Mouse (Mus musculus): Measurements from ENCODE around the gene Stra6.

Gene Stra6

DNA sequence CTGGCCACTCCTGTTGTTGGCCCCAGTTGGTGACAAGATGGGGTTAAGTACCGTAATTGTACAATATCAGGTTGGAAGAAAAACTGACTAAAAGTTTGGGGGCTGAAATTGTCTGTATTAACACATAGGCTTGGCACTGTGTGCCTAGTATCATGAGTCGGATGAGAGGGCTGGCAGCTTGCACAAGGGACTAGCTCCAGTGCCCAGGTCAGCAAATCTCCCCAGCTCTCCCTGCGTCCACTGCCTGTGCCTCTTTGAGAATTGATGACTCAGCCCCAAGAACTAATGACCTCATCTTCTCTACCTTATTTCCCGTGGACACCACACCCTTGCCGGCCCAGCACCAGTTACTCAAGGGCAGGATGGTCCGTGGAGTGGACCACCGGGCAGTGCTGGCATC is 13.7 kb upstream of the Stra6 start:
- DNase-seq (ENCODE audit: low spot score): no peak

DNA sequence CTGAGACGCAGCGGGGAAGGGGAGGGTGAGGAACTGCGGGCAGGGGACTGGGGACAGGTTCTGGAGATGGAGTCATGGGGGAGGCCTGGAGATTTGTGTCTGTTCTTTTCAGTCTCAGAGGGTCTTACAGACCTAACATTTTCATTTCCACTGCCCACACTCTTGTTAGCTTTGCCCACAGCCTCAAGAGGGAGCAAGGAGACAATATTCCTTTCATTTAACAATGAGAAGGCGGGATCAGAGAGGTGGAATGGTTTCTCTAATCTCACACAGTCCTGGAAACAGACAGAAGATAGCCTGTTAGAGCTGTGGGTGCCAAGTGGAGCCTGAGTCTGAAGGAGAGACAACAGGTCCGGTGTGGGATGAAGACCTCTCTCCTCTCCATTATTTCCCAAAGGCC is 11.7 kb upstream of the Stra6 start:
- no peak for DNase-seq (ENCODE audit: low spot score)

DNA sequence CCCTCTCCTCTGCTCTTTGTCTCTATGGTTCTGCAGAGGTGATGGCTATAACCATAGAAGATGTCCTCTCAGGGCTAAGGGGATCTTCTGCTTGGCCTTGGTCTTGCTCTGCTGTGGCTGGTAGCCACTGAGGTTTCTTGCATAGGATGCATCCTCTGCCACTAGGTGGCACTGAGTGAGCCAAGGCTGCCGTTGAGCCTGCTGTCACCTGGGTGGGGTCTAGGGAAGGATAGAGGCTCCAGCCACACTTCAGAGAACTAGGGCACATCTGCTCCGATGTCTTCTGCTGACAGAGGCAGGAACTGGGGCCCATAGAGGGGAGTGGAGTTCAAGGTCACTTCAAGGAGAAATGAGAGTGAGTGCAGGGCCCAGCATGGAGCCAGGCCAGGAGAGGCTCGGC is 10.5 kb upstream of the Stra6 start:
- DNase-seq (ENCODE audit: low spot score): peak; percentile 35

DNA sequence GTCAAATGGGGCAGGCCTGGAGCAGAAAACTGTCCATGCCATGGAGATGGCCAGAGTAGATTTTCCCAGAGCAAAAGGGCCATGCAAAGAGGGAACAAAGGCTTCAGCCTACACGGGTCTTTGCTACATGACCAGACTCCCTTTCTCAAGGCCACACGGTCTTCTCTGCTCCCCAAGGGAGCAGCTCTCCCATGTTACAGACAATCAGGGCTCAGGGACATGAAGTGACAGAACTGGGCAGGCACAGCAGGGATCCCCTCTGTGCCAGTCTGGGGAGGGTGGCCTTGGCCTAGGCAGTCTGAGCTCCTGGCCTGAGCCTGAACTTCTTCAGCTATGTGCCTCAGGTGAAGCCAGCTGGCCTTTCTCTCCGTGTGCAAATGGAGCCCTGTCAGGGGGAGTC is 10.0 kb upstream of the Stra6 start:
- no peak for DNase-seq (ENCODE audit: low spot score)

DNA sequence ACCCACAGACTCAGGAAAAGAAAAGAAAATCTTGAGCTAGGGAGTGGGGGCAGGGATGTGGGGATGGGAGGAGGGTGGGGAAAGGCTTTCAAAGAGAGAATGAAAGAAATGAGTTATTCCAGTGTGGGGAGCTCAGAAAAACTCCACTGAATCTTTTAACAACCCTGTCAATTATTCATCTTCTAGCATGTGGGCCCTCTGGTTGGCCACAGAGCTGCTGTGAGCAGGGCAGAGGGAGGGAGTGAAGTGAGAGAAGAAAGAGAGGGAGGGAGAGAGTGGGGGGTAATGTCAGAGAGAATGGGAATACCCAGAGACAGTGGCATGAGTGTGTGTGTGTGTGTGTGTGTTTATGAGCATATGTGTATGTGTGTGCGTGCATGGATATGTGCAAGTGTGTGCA is 9.6 kb upstream of the Stra6 start:
- DNase-seq (ENCODE audit: low spot score): no peak

DNA sequence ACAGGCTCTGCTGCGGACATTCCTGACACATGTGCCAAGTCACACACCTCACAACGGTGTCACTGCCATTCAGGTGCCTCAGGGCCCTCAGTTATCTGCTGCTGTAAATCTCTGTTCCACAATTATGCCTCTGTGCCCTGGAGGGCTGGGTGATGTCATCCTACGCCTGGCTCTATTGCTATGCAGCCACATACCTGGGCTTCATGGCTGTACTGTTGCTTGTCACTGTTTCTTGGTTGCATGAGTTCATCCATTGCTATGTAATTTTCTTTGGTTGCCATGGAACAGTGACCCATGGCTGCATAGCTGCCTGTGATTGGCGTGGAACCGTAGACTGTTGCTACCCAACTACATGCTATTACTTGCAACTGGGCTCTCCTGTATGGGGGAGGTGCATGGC is 7.9 kb upstream of the Stra6 start:
- no peak for DNase-seq (ENCODE audit: low spot score)

DNA sequence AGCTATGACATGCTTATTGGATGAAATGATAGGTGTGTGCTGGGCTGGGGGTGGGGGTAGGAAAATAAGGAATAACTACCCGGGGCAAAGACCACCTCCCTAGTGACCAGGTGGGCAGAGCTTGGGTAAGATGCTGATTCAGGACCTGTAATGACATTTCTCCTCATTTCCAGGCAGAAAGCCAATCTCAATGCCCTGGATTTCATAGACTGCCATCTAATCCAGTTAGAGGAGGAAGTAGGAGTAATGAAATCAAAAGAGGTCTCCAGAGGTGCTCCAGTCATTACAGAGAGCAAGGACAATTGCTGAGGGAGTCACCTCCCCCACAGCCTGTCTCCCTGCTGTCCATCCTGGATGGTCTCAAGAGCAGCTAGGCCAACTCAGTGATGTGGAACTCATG is 3.7 kb upstream of the Stra6 start:
- DNase-seq (ENCODE audit: low spot score): no peak

DNA sequence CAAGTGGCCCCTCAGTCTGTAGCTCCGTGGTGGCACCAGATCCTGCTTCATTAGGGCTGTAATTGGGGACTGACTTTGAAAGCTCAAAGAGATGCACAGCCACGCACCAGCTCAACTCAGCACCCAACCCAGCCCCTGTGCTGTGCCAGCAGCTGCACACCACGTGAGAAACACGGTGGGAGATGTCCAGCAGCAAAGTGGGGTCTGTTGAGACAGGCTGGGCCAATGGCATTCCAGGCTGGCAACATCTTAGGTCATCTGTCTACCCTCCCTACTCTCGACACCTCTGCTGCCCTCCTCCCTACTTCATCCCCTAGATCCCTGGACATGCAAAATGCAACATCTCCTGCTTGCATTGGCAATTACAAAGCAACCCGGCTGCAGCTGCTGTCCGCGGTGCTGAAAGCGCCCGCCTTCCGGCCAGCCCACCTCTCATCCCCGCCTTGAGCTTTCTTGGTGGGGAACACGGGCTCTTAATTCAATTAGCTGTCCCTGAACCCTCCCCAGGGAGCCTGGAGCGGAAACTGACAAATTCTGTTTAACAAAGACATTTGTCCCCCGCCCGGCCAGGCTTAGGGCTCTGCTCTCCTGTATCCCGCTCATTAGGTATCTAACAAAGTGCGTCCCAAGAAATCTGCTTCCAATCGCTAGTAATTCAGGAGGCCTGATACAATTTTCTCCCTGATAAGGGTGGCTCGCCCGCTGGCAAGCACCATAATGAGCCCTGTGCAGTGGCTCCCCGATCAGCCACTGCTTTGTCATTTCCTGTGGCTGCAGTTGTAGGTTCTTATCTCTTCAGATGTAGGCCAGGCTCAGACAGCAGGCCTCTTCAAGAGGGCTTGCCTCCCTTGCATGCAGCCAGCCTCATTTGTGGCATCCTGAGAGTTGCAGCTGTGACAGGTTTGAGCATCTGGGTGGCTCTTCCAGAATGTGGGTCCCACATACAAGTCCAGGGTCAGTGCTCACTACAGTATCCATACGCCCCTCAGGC is 2.6 kb upstream of the Stra6 start:
- peak; percentile 61 for DNase-seq (ENCODE audit: low spot score)

DNA sequence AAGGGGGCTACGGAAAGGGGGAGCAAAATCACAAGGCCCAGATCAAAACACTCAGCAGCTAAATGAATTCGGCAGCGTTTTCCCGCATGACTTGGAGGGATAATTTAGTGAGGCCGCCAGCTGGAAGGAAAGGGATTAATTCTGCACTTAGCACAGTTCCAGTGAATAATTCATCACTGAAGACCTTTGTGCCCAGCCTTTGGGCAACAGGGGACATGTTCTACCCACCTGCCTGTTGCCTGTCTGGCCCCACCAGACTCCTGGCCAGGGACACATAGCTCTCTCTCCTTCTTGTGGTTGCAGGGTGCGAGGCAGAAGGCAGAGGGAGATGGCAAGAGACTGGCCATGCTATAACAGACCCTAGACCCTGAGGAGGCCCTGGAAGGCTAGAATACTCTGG is 1.9 kb downstream of the Stra6 start:
- no peak for DNase-seq (ENCODE audit: low spot score)

DNA sequence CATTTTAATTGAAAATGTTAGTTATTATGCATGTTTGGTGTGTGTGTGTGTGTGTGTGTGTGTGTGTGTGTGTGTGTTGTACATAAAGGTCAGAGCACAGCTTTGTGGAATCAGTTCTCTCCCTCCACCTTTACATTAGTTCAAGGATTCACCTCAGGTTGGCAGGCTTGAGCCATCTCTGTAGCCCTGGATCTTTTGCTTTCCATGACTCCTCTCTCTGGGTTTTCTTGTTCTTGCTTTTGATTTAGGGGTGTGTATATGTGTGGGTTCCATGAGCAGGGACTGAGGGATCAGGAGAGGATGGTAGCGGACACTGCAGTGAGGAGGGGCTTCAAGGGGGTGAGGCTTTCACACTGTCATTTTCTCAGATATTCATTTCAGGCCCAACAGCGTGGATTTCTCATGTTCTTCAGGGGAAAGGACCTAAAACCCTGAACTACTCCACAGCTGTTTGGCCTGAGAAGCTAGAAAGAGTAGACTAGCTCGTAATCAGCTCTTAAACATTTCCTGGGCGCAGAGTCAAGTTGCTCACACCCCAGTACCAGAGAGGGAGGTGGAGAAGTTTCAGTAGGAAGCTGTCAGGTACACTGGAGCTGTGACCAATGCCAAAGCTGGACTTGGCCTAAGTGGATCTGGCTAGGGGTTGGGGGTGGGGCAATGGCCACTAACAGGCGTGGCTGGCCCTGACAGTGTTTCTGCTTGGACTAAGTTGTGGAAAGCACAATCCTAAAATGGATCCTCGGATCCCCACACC is 2.6 kb downstream of the Stra6 start:
- DNase-seq (ENCODE audit: low spot score): no peak

DNA sequence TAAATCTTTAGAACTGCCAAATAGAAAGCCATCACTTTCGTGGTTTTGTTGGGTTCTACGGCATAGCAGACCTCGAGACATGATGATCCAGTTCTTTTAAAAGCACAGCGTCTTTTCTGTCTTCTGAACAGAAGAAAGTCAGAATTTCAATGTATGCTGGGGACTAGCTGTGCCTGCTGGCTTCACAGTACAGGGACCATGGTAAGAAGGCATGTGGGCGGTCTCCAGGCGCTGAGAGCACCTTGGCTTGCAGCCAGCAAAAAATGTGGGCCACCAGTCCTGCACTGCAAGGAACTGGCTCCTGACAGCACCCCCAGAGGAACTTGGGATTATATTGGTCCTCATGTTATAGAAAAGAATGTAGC is 3.1 kb downstream of the Stra6 start:
- no peak for DNase-seq (ENCODE audit: low spot score)

DNA sequence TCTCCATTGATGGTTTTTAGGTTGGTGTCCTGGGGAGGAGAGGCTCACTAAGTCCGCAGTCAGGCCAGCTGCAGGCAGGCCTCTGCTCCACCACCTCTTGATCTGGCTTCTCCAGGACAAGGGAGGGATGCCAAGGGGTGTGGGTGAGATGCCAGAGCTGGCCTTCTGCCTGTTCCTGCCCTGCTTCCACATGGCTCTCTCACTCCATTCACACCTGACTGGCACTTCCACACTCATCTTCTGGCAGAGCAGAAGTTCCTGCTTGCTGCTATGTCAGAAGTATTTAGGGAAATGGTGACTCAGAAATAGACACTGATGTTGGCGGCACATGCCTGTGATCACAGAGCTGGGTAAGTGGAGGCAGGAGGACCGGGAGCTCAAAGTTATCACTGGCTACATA is 4.0 kb downstream of the Stra6 start:
- DNase-seq (ENCODE audit: low spot score): no peak

DNA sequence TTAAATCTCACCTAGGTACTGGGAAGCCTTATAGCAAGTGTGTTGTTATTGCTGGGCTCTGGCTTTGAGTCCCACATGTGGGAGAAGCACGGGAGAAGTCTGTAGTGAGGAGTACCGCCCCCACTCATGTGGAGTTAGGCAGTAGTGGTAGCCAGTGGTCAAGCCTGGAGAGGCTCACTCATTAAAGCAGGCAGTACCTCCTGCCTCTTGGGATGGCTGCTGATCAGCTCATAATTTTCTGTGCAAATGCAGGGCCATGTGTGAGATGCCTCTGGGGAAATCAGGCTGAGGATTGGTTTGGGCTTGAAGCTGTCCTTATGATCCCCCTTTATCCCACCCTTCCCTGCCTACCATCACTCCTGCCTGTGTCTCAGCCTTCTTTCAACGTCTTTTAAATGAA is 11.0 kb downstream of the Stra6 start:
- DNase-seq (ENCODE audit: low spot score): no peak

DNA sequence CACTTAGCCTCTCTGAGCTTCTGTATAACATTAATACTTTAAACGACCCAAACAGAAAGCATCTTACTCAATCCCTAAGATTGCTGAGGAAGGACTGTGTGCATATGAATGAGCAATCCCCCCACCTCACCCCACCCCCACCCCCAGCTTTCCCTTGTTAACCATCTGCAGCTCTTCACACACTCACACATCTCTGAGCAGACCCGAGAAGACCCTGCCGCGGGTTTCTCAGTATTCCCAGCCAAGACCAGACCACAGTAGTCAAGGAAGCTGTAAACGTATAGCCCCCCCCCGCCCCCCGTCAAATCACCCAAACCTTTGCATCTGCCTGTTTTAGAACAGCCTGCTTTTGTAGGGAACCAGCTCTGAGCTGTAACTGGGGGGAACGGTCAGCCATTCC is 21.0 kb downstream of the Stra6 start:
- no peak for DNase-seq (ENCODE audit: low spot score)

DNA sequence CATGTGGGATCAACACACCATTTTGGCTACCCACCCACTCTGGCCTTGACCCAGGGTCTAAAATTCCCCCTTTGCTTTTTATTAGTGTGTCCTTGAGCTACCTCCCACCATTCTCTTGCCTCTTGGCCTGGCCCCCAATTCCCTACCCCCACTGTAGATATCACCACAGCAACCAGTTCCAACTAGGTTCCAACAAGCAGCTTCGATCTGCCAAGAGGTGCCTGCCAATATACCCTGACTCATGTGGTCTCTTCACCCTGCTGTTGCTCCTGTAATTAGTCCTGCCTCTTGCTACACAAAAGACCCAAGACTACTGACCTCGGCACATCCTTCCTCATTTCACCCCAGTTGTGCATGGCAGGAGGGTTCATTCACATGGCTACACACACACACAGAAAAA is 21.5 kb downstream of the Stra6 start:
- no peak for DNase-seq (ENCODE audit: low spot score)

DNA sequence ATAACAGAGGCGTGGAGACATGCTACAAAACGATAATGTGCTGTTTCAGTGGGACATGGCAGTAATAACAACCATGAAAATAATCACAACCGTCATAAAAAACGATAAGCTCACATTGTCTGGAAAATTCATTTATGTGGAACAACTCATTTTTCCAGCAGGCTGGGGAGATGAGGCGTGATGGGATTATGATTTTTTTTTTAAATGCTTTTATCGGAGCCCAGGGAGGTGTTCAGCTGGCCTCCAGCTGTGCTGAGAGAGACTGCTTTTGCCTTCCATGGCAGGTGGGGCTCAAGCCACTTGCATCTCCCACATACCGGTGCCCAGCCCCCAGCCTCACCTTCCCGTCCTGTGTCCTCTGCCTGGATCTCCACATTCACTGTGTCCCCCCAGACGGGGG is 22.6 kb downstream of the Stra6 start:
- DNase-seq (ENCODE audit: low spot score): no peak

DNA sequence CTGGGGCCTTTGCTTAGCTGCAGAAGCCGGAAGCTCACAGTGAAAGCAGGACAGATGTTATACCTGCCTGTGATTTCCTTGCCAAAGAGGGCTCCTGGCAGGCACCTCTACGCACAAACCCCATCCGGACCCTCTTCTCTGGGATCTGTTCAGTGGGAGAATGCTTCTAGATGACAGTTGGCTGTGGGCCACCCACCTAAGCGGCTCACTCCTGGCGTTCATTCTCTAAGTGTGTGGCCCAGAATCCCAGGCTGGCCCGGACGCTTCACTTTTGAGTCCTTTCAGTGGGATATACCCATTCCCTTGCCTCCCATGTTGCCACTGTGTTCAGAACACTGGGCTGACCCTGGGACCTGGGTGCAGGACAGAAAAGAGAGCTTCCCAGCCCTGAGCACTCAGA is 23.3 kb downstream of the Stra6 start:
- DNase-seq (ENCODE audit: low spot score): no peak

DNA sequence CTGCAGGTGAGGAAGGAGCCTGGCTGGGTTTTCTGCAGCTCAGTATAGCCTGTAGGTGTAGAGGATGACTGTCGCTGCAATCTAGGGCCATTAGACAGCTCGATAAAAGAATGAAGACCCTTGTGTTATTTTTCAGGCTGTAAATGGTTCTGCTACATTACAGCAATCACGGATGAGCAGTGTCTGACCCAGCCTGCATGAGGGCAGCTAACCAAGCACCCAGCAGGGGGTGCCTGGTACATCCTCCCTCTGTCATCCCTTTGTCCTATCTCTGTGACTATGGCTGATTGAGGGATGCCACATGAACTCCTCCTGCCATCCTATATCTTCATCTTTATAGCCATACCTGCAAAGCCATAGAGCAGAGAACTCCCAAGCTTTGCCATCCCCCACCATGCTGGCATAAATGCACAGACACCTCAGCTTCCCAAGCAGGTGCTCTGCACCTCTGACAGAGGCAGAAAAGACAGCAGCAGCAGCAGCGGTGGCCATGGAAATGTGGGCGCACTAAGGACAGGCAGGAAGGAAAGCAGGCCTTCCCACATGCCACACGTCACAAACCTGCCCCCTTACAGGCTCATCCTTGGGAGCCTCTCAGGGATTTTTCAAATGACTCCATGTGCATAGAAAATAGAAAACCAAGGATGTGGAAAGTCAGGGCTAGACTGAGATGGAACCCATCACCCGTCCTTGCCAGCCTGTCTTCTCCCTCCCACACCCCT is 23.9 kb downstream of the Stra6 start:
- no peak for DNase-seq (ENCODE audit: low spot score)

DNA sequence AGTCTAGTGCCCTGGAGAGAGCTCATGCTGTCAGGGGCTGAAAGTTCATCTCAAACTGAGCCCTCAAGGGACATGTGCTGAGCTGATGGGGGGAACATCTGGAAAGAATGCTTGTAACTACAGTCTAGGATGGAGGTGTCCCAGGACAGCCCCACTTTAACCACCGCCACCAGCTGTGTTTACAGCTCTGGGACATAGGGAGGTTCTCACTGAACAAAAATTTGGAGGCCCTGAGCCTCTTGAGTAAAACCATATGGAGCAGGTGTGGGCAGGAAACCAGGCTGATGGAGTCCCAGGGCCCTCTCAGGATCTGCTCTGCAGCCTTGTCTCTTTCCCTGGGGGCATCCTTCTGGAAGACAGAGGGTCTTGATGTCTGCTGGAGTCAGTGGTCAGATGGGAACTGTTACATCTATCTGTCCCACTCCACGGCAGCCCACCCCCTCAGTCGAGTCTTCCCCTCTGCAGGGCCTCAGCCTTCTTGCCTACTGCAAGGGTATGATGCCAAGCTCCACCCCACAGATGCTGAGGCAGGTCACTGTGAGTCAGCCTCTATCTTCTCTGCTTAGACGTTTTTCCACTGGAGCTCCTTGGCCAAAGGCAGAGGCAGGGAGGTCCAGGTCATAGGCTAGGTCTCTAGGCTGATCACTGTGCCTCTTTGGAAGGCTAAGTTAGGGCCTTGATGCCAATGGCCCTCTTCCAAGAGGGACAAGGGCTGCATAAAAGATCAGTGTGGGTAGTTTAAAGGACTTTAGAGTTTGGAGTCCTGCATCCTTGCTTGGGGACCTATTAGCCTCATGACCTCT is 28.2 kb downstream of the Stra6 start:
- peak; percentile 20 for DNase-seq (ENCODE audit: low spot score)

DNA sequence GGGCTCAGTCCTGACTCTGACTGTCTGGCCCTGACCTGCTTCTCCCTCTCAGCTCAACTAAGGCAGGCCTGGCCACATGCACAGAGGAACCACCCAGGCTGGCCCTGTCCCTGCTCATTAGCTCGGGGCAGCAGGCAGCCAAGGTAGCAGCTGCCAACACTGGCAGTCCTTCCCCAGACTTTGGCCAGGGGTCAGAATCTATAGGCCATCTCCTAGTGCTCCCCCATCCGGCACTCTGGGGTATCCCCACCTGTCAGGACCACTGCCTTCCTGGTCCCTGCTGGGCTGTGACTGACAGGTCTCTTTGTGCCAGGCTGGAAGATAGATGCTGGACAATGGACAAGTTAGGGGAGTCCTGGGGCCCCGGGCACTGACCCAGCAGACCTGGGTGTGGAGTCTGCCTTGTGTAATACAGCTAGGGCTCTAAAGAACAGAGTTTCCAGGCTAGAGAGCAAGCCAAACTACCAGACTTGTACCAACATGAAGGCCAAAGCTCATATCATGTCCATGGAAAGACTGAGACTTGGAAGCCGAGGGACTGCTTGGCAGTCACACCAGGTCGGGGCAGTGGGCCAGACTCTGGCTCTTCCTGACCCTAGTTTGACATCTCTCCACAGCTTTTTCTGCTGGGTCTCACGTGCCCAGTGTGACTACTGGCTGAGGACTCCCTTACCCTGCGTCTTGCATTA is 29.1 kb downstream of the Stra6 start:
- peak; percentile 26 for DNase-seq (ENCODE audit: low spot score)

DNA sequence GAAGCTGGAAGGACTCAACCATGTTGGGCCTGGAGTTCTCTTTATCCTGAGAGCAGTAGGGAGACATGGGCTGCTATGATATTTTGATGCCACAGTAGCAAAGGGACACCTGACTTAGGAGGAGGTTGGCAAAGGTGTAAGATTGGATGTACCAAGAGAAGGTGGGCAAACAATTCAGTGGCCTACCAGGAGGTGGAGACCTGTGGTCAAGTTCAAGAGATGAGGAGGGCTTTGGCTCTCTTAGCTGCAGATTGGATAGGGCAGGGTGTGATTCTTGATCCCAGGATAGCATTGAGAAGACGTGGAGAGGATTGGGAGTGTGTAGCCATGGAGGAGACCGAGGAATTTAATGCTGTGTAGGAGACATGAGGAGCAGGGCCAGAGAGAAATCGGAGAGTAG is 30.2 kb downstream of the Stra6 start:
- no peak for DNase-seq (ENCODE audit: low spot score)

All from urinary bladder, postnatal 14 days (tissue).